Mouse (Mus musculus) ZHBTc4 (cell line): ENCODE results near the gene Baz2a.
"Not testable (repeated sequence)": the region's sequence is repeated elsewhere in the genome, so short reads cannot be mapped to it uniquely, and the experiment has no call there.

ENCODE experiments used
- DNase-seq: peaks from one replicate; pipeline ENCODE4 v3.0.0-alpha.2; 2011; ENCODE audit warnings: low read depth, low spot score

Baz2a gene

DNA sequence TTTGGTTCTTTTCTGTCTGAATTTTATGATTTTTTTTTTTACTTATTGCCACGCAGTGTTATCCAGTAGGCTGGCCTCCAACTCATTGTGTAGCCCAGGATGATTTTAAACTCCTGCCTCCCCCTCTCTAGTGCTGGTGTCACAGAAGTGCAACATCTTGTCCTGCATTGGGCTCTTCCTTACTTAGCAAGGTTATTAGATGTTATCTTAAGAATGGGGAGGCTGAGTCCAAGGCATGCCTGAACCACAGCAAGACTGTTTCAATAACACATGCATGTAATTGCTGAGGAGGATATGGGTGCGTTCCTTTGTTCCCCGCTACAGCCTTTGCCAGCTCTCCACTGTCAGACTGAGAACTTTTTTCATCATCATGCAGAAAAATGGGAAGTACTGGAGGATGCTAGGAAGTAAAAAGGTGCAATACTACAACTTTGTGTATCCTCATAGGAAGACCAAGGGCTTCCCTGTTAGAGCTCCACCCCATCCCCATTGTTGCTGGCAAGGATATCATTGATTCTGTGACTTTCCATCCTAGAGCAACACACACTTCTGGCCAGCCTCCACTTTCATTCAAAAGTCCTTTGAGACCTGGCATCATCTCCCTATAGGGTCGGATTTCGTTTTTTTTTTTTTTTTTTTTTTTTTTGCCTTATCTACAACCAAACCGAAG lies 9.4 kb upstream of the Baz2a start:
- no peak for DNase-seq

DNA sequence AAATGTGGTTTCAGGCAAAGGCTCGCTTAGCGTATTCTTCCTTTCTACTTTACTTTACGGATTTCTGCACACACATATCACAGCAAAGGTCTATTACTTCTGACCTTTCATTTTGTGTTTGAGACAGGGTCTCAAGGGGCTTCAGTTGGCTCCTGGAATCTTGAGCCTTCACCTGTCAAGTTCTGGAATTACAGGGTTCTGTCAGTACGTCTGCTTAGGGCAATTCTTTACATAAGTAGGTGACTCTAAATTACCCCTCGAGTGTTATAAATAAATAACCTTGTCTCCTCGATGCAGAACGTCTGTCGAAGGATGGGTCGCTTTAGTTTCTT lies 8.9 kb upstream of the Baz2a start:
- DNase-seq: no peak

DNA sequence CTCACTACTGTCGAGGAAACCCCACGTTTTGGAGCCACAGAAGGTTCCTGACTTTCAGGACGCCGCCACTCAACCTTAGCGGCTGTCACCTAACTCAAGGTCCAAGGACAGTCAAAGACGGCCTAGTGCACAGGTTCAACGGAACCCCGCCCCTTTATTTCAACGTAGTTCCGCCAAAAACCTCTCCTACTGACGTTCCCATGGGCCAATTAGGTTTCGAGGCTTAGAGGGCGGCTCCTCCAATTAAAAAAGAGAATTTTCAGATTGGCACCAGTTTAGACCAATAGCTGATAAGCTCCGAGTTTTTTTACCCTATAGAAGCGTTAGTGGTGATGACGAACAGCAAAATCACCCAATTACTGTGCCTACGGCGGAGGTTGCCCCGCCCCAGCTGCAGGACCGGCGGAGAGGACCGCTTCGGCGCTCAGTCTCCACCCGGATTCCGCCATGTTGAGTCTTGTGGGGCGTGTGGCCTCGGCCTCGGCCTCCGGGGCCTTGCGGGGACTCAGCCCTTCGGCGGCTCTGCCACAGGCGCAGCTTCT lies 8.4 kb upstream of the Baz2a start, which contains the start of gene Atp5b:
TSS of gene Atp5b (plus strand) at position 394 of the 542 bp plus-strand sequence.
- peak; percentile 99 for DNase-seq

DNA sequence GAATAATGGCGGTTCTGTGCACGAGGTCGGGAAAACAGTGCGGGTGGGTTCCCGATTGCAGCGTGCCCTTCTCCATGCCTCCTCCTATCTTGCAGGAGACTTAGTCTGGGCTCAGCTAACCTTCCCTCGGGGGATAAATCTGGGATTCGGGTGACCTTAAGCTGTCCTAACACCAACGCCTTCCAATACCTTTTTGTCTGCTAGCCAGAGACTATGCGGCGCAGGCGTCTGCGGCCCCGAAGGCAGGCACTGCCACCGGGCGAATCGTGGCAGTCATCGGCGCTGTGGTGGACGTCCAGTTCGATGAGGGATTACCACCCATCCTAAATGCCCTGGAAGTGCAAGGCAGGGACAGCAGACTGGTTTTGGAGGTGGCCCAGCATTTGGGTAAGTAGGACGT lies 7.7 kb upstream of the Baz2a start:
- DNase-seq: no peak

DNA sequence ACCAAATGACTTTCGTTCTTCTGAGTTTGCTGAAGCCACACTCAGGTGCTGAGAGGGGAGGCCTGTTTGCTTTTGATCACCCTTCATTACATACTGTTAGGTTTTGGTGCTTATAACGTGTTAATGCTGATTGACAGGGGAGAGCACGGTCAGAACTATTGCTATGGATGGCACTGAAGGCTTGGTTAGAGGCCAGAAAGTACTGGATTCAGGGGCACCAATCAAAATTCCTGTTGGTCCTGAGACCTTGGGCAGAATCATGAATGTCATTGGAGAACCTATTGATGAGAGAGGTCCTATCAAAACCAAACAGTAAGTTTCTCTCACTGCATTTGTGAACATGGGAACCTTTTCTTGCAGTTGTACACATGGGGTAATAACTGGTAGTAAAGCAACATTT lies 7.2 kb upstream of the Baz2a start:
- DNase-seq: peak; percentile 48

DNA sequence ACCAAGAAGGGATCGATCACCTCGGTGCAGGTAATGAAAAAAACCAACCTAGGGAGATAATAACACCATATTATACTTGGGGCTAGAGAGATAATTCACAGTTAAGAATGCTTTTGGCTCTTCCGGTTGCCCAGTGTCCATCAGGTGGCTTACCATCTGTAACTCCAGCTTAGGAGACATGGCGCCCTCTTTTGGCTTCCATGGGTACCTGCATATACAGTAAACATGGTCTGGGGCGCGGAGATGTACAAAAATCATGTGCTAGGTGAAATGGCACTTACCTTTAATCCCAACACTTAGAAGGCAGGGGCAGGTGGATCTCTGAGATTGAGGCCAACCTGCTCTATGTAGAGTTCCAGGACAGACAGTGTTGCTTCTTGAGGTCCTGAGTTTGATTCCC lies 5.0 kb upstream of the Baz2a start:
- peak; percentile 85 for DNase-seq

DNA sequence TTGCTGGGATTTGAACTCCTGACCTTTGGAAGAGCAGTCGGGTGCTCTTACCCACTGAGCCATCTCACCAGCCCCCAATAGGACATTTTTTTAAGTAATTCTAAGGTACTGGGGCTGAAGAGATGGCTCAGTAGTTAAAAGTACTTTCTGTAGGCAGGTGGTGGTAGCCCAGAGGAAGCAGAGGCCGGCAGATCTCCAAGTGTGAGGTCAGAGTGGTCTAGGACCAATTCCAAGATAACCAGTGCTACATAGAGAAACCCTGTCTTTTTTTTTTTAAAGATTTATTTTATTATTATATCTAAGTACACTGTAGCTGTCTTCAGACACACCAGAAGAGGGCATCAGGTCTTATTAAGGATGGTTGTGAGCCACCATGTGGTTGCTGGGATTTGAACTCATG lies 4.2 kb upstream of the Baz2a start:
- not testable (repeated sequence) for DNase-seq

DNA sequence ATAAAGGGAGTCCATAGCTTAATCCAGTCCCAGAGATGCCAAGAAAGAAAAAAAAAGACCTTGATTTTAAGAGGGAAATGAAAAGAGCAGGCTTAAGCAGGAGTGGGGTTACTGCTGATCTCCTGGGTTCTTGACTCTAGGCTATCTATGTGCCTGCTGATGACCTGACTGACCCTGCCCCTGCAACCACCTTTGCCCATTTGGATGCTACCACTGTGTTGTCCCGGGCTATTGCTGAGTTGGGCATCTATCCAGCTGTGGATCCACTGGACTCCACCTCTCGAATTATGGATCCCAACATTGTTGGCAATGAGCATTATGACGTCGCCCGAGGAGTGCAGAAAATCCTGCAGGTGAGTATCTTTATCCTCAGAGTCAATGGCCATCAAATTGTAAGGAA lies 3.2 kb upstream of the Baz2a start:
- DNase-seq: no peak

DNA sequence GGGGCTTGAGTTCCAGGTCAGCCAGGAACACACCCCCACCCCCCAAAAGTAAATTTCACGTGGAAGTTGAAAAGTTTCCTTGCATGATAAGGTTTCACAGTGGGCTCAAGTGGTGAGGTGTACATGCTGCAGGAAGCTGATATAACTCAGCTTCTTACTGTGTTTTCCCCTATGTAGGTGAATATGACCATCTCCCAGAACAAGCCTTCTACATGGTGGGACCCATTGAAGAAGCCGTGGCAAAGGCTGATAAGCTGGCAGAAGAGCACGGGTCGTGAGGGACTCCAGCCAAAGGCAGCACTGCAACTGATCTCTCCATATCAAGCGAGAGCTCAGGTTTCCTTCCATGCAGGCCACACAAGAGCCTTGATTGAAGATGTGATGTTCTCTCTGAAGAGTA lies 1.5 kb upstream of the Baz2a start:
- no peak for DNase-seq

DNA sequence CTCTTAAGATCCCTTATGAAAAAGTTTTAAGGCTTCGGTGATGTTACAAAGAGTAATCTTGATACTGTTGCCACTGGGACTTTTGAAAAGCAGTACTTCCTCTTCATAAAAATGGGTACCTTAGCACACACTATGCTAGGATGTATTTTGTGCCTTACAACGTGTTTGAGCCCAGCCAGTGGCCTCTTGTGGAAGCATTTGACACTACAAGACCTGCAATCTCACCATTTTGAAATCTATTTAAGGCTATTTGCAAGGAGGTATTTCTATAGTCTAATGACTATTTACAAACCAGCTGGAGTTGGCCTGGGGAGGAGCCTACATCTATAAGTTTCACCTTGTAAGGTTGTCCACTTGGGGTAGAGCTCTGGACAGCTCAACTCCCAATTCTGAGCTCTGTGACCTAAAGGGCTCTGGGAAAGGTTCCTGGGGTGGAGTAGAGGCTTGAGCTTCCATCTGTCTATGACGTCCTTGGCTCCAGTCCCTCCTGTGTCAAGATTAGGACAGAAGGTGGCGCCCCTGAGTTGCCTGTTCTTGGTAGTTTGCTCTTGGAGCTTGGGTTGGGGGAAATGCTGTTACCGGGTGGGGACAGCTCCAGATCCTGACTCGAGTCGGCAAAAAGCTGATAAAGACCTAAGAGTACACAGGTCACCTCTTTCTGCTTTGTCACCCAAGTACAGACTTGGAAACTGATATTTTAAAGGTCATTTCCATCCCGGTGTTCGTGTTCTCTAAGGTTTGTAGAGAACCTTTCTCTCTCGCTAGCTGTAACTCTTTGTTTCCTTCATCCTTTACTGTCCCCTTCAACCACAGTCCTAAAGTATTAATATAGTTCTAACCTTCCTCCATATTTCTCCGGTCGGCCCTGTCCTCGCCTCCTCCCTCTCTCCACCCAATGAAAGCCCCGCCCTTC lies 470 bp upstream of the Baz2a start:
- peak; percentile 95 for DNase-seq

DNA sequence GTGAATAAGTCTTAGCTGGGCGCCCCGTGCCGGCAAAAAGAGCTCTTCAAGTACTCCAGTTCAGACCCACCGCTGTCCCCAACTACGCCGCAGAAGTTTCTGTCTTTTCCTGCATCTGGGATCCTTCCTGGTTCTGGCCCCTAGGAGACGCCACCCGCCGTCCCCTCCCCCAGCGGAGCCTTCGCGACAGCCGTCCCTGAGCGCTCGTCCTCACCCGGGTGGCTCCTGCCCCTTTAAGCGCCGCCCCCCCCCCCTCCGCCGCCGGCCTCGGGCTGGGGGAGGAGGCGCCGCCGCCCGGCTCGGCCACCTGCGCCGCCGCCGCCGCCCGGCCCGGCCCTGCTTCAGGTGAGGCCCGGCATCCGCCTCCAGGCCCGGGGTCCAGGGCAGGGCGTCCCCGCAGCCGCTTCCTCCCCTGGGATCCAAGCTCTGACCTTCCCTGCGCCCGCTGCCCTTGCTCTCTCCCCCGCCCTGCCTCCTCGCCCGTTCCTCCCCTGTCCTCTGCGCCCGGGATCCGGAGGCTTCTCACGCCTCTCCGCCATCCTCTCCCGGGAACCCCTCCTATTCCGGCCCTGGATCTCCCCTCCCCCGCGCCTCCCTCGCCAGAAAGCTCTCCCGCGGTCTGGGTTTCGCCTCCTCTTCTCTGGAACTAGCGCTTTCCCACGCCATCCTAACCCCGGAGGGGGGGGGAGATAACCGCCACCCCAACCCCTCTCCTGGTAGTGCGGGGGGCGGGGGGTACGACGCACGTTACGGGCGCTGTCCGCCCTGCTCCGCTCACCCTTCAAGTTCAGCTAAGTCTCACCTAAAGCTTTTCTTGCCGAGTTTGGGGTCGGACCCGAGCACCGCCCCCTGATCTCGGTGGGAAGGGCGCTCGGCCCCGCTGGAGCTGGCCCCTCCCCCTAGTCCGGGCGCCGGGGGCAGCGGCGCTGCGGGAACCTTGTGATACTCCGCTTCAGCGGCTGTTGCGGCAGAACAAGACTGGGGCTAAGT lies 1.4 kb downstream of the Baz2a start:
- DNase-seq: peak; percentile 93

DNA sequence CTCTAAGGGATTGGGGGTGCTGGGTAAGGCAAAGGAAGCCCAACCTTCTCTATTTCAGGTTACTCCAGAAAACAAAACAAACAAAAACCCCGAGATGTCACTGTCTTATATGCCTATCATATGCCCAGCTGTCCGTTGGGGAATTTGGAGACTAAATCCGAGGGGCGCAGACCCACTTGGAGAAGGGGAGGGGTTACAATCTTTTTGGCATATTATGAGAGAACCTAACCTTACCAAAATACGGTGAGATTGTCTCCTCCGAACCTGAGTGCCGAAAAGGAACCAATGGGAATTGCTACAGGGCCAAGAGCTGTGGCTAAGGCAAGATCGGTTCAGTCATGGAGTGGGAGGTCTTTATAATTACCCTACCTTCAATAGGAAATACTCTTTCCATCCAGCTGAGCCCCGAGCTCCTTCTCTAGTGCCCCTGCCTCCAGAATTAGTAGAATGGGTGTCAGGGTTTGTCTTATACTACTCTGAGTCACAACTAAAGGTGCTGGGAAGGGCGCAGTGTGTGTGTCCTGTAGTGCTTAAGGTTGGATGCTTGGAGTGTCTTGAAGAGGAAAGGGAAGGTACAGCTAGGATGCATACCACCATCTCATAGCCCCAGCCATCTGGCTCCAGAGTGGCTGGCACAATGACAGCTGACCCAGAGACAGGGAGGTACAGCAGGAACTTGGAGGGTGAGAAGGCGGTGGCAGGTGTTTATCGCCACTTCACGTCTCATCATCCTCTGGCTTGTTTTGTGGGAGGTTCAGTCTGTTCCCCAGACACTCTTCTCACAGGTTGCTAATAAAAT lies 2.3 kb downstream of the Baz2a start:
- DNase-seq: peak; percentile 32

DNA sequence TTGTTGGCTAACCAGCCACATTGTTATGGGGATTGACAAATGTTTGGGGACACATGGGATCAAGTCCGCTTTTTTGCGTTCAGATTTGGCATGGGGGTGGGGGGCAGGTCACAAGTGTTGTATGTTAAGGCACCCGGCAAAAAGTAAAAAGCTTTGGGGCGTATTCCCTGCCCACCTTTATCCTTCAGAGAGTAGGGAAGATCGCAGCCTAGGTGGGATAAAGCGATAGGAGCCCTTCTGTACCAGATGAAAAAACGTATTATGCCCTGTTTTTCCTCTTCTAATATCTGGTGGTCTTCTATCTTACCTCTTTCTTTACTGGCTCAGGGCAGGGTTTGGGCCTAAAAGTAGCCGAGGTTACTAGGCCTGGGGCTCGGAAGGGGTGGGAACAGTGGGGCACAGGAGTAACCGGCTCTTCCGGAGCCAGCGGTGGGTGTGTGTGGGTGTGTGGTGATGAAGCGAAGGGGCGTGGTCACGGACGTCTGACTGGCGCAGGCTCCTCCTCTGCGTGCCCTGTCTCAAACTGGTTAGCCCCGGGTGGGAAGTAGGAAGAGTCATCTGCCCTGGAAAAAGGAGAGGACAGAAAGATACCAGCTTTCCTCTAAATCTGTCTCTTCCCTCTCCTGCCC lies 3.1 kb downstream of the Baz2a start:
- peak; percentile 97 for DNase-seq

DNA sequence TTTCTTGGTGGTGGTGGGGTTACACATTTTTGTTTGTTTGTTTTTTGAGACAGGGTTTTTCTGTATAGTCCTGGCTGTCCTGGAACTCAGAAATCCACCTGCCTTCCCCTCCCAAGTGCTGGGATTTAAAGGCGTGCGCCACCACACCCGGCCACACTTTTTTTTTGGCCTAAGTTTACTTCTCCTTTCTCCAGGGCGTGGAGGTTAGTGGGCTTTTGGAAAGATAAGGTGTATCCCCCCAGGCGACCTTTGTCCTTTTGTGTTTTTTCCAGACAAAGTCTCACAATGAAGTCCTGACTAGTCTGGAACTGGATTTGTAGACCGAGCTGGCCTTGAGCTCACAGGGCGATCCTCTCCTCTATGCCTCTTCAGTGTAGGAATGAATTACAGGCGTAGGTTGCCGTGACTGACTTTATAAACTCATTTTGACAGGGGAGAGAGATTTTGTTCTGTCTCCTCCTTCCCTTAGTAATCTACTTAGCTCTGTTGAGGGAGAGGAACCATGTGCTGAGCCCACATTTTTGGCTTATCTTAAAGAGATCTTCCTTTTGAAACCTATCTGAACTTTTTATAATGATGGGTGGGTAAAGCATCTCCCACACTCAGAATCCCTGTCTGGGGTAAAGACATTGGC lies 3.7 kb downstream of the Baz2a start:
- peak; percentile 92 for DNase-seq

DNA sequence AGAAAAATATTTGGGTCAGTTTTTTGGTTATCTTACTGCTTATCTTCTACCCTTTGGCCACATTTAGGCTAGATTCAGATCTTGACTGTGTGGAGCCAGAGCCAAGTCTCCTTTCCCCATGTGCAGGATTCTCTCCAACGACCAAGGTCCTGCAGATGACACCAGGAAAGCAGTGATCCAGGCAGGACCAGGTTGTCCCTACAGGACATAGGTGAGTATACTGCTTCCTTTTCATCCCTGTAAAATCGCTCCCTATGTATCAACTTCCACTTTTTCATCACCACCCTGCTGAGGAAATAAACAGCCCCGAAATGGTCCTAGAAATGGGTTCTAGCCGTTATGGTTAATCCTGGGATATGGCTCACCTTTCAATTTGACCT lies 4.9 kb downstream of the Baz2a start:
- DNase-seq: no peak

DNA sequence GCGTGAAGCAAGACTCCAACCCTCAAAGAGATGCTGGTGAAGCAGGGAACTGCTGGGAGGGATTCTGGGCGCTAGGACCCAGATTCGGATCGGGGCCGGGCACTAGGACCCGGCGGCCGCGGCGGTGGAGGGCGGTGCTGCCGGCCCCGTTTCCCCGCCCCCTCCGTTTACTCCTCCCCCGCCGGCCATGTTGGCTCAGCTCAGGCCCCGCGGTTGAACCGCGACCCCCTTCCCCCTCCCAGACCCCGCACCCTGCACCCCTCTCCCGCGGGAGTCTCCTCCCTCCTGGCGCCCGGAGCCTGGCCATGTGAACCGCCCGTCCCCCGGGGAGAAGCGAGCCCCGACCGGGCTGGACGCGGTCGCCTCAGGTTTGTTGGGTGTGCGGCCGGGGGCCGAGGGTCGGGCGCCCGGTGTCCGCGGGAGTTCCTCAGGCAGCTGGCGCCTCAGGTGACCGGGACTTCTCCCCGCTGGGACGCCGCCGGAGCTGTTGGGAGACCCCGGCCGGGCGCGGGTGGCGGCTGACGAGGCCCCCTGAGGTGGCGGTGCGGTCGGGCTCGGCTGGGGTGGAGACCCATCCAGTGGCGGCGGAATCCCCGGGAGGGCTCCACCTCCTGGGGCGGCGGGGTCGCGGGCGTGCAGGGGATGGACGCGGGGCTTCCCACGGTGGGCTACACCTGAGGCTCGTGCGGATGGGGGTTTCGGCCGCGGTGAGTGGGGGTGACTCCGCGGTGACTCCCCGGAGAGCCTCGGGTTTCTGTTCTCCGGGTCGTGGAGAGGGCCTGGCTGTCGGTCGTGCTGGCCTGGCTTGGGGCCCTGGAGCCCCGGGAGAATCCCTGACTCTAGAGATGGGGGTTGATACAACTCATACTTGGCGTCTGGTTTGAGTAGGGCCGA lies 5.6 kb downstream of the Baz2a start:
- DNase-seq: peak; percentile 95

DNA sequence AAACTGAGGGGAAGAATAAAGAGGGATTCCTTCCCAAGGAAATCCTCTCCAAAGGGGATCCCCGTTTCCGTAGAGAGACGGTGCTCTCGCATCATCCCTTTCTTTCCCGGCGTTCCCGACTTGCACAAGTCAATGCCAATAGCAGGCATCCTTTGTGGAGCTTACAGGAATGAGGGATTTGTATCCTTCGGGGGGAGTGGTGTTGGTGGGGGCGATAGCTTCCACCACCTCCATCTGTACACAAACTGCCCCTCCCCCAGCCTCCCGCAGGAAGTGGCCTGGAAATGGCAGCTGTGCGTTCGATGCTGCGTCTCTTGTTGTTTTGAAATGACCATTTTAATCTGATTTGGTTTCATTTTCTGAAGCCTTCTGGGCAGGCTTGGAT lies 6.2 kb downstream of the Baz2a start:
- DNase-seq: peak; percentile 51

DNA sequence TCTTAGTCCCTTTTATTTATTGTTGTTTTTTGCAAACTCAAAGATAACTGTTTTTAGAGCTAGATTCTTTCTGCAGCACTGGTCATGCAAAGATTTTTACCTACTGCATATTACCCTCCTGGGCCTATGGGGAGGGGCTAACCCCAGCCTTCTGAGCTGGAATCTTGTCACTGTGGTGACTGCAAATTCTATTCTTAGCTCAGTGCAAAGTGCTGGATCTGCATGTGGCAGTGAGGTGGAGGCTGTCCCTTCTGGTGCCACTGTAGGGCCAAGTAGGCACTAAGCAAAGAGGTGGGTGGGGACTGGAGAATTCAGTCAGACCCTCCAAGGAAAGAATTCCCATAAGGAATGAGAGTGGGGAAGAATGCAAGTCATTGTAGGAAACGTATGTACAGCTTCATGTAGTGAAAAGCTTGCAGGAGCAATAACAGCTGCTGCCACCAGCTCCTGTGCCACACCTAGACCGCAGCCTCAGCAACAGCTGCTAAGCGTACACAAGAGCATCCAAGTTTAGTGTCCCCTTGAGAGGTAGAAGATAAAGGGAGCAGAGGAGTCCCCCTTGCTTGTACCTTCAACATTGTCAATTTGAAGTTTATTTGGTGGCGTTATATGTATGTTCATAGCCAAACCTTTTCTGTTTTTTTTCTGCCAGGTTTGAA lies 18.9 kb downstream of the Baz2a start:
- no peak for DNase-seq
